In genomic region chr16:97851061-97851740, GRCm38 (mm10) we compare ENCODE assay signal across 8 mouse cellular contexts. TPM values are rescaled to one million over a fixed set of nuclear protein-coding genes. Genes with fewer than 3 reads are reported as not detected.
DNase-seq lines count a peak whose midpoint lies in the region; ATAC-seq and TF ChIP-seq lines count a peak whose summit lies in the region.

No protein-coding gene starts in this region.

- no peaks in the 10 kb centered on the region for H3K27me3 ChIP-seq in lung, embryonic 14.5 days (ENCODE audit: insufficient read depth, low read length)

- no peak for TF ChIP-seq CTCF in lung, embryonic 14.5 days (IDR thresholded peaks at IDR 0.05; ENCODE audit: low read depth)

- H3K4me3 ChIP-seq in lung, embryonic 14.5 days (ENCODE audit: low read depth, low read length) = peak overlapping the region; percentile 87

- H3K27ac ChIP-seq in lung, embryonic 14.5 days (ENCODE audit: low read depth) = peak overlapping the region; percentile 99

- peak; percentile 36 for DNase-seq in MEL-GATA-1-ER (ENCODE audit: extremely low read depth, low read depth)
- peak; percentile 88 for DNase-seq in cerebellum, adult 8-10 months
- DNase-seq in forelimb bud, embryonic 11.5 days (ENCODE audit: low read depth, low spot score) = peak; percentile 75
- peak; percentile 70 to 81 for DNase-seq in layer of hippocampus, adult 8-10 months (ENCODE audit: low spot score in 2 of 2)
- DNase-seq in lung, embryonic 14.5 days = peak; percentile 91
- DNase-seq in testis, postnatal 14 days (ENCODE audit: low spot score) = peak; percentile 87

- H3K4me2 ChIP-seq in lung, embryonic 14.5 days = peak overlapping the region; percentile 81

- peak overlapping the region; percentile 98 for H3K9ac ChIP-seq in lung, embryonic 14.5 days

- under 1% methylated on average over 77 of the region's 77 CpGs for WGBS in lung, embryonic 14.5 days

- ATAC-seq in hematopoietic stem cell, adult 5-6 weeks (replicated peaks in 1 of 2; ENCODE audit: insufficient read depth in 1 of 2, low FRiP score in 2 of 2, low TSS enrichment in 1 of 2, low read depth in 1 of 2, poor library complexity in 2 of 2, severe bottlenecking in 2 of 2) = peak; percentile 74 to 76
- peak; percentile 95 for ATAC-seq in lung, embryonic 14.5 days (ENCODE audit: insufficient read depth)
- peak; percentile 55 for ATAC-seq in neutrophil, adult 5-6 weeks (ENCODE audit: extremely low read depth, insufficient number of reproducible peaks, low FRiP score, poor library complexity, severe bottlenecking)

- H3K9me3 ChIP-seq in lung, embryonic 14.5 days (ENCODE audit: low read depth, low read length) = no peaks in the 10 kb centered on the region

- peaks cover 23% of the 10 kb centered on the region; the same call in 1 of the 2 replicates for H3K36me3 ChIP-seq in lung, embryonic 14.5 days (ENCODE audit: insufficient read depth)

- H3K4me1 ChIP-seq in lung, embryonic 14.5 days (ENCODE audit: insufficient read depth) = 0 out of 2 replicates have a peak, but pooled peaks cover 4% of the 10 kb centered on the region

RNA-seq across cellular contexts. Expression of gene Prdm15, which starts 0.4 kb away (rescaled TPM):
- total RNA-seq in hematopoietic stem cell, adult 5-6 weeks (2017) = 9.4 and 9.5 TPM in 2 replicates
- total RNA-seq in layer of hippocampus, adult 8-10 months (2022) = 10 to 100 TPM; 22.0 to 29.2 (median 24.6) TPM
- 9.2 and 13.3 TPM in 2 replicates for polyA plus RNA-seq in lung, embryonic 14.5 days (2014; fragmentation: Nextera tagmentation; extraction: Ambion mirVana)
- 22.1 and 23.0 TPM in 2 replicates for total RNA-seq in neutrophil, adult 5-6 weeks (2017)

Comparison
In these comparisons a context has a peak if more than half of its experiments do, and no peak if none do; other contexts are left out.
1. Peak in every context shown above with its lines: DNase-seq, ATAC-seq, H3K4me3 ChIP-seq and H3K27ac ChIP-seq.
2. DNase-seq: peak in every context shown above with its lines; median percentile 91 in lung, embryonic 14.5 days; 88 in cerebellum, adult 8-10 months; 87 in testis, postnatal 14 days; 76 in layer of hippocampus, adult 8-10 months; 75 in forelimb bud, embryonic 11.5 days; 36 in MEL-GATA-1-ER.